Mouse (Mus musculus) liver, adult 2 months (tissue): ENCODE results near the gene Prph.

ENCODE experiments used
- CTCF ChIP-seq: fragments of 200-500 bp; IDR thresholded peaks from 2 replicates; pipeline ENCODE4 v1.5.1; 2011; ENCODE audit warnings: low read depth, low read length, control low read depth
- POLR2A ChIP-seq: fragments of 200-500 bp; IDR thresholded peaks from 2 replicates; pipeline ENCODE4 v1.6.1; 2011; ENCODE audit warnings: low read length, control low read depth; ENCODE audit not compliant: insufficient read depth; ENCODE audit errors: extremely low read depth

DNA sequence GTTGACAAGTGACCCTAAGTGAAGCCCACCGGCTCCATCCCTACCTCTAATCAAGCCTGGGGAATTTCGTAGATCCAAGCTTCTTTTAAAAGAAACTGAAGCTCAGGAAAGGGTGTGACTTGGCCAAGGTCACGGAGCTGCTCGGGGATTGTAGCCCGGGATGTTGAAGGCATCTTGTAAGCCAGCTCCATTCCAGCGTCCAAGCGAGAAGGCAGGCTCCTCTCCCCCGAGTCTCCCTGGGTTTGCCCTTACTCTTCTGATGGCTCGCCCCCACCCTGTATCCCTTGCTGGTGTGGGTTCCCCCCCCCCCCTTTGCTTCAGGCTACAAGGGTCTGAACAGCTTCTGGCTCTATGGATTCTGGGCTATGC, 43.5 kb downstream of the Prph start:
- TF ChIP-seq CTCF (no peak), POLR2A (no peak)
